Mouse (Mus musculus): Measurements from ENCODE around the gene Fbxl18.

Fbxl18 gene

GRCm38 (mm10) chr5:142823096-142824062 is 71.8 kb downstream of the Fbxl18 start:
- DNase-seq (ENCODE audit: inconsistent ontology term) = peak; percentile 97

DNA sequence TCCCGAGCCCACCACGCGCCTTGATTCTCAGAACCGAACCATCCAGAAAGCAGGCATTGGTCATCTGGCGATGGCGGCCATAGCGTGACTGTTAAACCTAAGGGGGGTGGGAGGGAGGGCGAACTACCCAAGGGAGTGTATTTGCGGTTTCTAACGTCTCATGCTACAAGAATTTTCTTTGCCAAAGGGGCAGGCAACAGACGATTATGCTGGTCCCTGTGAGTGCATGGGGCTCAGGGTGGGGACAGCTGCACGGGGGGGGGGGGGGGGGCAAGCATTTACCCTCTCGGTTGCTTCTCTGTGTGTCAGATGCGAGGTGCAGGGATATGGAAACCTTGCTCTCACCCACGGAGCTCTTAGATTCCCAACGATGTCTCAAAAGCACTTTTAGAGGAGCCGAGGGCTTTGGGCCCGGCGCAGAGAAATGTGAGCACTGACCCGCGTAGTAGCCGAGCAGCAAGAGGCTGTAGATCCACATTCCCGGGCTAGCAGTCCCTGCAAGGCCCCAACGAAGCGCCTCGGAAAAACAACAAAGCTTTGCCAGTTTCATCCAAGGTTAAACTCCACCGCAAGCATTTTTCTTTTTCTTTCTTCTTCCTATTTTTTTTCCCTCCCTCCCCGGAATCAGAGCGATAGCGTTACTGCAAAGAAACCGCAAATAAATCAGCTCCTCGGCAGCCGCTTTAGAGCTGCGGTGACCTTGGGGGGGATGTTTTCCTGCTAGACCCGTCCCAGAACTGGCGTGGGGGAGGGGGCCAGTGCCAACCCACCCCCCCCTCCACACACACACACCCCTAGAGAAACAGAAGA is 72.7 kb downstream of the Fbxl18 start:
- DNase-seq (ENCODE audit: inconsistent ontology term) = peak; percentile 93

DNA sequence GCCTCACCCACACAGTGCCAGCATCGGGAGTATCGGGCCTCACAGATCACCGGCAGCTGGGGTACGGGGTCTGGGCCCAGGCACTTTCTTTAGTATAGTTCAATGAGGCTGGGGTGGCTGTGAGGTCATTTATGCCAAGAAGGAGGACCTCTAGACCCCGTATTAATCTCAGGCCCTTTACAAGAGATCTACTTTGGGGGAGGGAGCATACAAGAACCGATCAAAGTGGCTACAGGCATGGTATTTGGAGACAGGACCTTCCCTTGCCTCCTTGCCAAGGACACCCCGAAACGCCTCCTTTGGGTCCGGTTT is 73.3 kb downstream of the Fbxl18 start:
- no peak for DNase-seq (ENCODE audit: inconsistent ontology term)

- DNase-seq (ENCODE audit: inconsistent ontology term) = peak; percentile 99
These were observed 73.8 kb downstream of the Fbxl18 start for GRCm38 (mm10) chr5:142821266-142821973.

GRCm38 (mm10) chr5:142820276-142821265 is 74.7 kb downstream of the Fbxl18 start:
- DNase-seq (ENCODE audit: inconsistent ontology term) = peak; percentile 77

GRCm38 (mm10) chr5:142819385-142820275 is 75.6 kb downstream of the Fbxl18 start:
- DNase-seq (ENCODE audit: inconsistent ontology term) = peak; percentile 89

DNA sequence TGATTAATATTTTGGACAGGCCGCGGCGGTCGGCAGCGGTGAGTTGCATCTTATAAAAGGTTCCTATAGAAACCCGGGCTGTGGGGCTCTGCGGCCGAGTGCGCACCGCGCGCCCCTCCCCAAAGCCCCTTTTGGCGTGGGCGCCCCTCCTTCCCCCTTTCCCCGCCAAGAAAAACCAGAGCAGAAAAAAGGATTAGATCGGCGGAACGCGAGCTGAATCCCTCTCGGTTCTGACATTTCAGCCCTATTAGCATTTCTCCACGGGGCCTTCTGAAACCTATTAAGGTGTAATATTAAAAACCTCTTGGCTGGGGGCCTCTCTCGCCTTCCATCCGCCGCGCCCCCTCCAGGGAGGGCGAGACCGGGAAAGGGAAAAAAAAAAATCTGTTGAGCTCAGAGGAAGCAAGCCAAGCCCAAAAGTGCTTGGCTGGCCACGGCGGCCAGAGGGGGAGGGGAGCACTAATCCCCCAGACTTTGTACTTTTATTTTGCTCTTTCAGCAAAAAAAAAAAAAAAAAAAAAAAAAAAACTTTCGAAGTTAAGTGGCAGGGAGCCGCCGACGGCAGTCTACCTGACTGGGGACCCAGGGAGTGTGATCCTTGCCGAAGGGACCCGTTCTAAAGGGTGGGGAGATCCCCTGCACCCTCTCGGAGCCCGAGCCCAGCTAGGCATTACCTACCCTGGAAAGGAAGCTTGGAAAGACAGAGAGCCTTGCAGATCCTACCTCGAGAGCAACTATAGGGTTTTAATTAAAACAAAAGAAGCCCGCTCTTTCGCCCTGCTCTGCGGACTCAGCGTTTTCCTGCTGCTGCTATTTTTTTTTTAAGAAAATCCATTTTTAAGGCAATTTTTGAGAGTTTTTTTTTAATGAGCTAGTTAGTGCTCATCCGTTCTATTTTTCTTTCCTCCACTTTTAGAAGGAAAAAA is 76.5 kb downstream of the Fbxl18 start:
- peak; percentile 88 for DNase-seq (ENCODE audit: inconsistent ontology term)

GRCm38 (mm10) chr5:142817524-142818434 is 77.4 kb downstream of the Fbxl18 start, which contains the start of gene Tnrc18:
Gene Tnrc18 (minus strand): TSS chr5:142817662.
- peak; percentile 100 for DNase-seq (ENCODE audit: inconsistent ontology term)
